In genomic region chr4:105560055-105560454, GRCm38 (mm10) we compare ENCODE assay signal across 21 mouse cellular contexts.
DNase-seq lines count a peak whose midpoint lies in the region; ATAC-seq and TF ChIP-seq lines count a peak whose summit lies in the region.
"Had no signal": no experiment of that assay in that cellular context is flagged by ENCODE, and none has a peak within 500 bp of the region (broad histone marks: within the 10 kb centered on the region; RNA-seq: fewer than 3 reads in every experiment).

No protein-coding gene starts in this region.

- H3K4me3 ChIP-seq in embryonic facial prominence, embryonic 14.5 days (ENCODE audit: low read depth, low read length): no peak overlapping the region
- no peak overlapping the region for H3K4me3 ChIP-seq in embryonic facial prominence, embryonic 10.5 days
- no peak overlapping the region for H3K4me3 ChIP-seq in kidney, postnatal 0 days (replicated peaks; ENCODE audit: low read depth, low read length)
- no peak overlapping the region for H3K4me3 ChIP-seq in liver, postnatal 0 days (ENCODE audit: low read depth, low read length)
- H3K4me3 ChIP-seq: embryonic facial prominence, embryonic 13.5 days; forebrain, embryonic 13.5 days; heart, adult 2 months; heart, embryonic 15.5 days had no signal

- no peak for TF ChIP-seq CTCF in kidney, postnatal 0 days (IDR thresholded peaks at IDR 0.05; ENCODE audit: low read depth)
- TF ChIP-seq CTCF in liver, postnatal 0 days (IDR thresholded peaks at IDR 0.05; ENCODE audit: low read depth): no peak

- H3K9ac ChIP-seq in embryonic facial prominence, embryonic 14.5 days (ENCODE audit: low read depth, low read length): no peak overlapping the region
- H3K9ac ChIP-seq in kidney, postnatal 0 days (ENCODE audit: low read depth, low read length): no peak overlapping the region
- no peak overlapping the region for H3K9ac ChIP-seq in liver, postnatal 0 days (replicated peaks)
- H3K9ac ChIP-seq: embryonic facial prominence, embryonic 13.5 days; forebrain, embryonic 13.5 days; forebrain, postnatal 0 days; heart, embryonic 15.5 days had no signal

- no peaks in the 10 kb centered on the region for H3K36me3 ChIP-seq in embryonic facial prominence, embryonic 14.5 days (ENCODE audit: control insufficient read depth, insufficient read depth, low read length)
- H3K36me3 ChIP-seq in embryonic facial prominence, embryonic 10.5 days (replicated peaks): no peaks in the 10 kb centered on the region
- no peaks in the 10 kb centered on the region for H3K36me3 ChIP-seq in kidney, postnatal 0 days (ENCODE audit: insufficient read depth, low read length)
- H3K36me3 ChIP-seq in liver, postnatal 0 days (replicated peaks; ENCODE audit: insufficient read depth, low read length): no peaks in the 10 kb centered on the region
- H3K36me3 ChIP-seq: embryonic facial prominence, embryonic 13.5 days; G1E; heart, embryonic 15.5 days had no signal

- H3K9me3 ChIP-seq in embryonic facial prominence, embryonic 14.5 days (ENCODE audit: control insufficient read depth, low read length): no peaks in the 10 kb centered on the region
- H3K9me3 ChIP-seq in embryonic facial prominence, embryonic 10.5 days: no peaks in the 10 kb centered on the region
- no peaks in the 10 kb centered on the region for H3K9me3 ChIP-seq in kidney, postnatal 0 days (replicated peaks; ENCODE audit: low read length)
- no peaks in the 10 kb centered on the region for H3K9me3 ChIP-seq in liver, postnatal 0 days (ENCODE audit: low read length)
- H3K9me3 ChIP-seq: embryonic facial prominence, embryonic 13.5 days; forebrain, embryonic 13.5 days; heart, embryonic 15.5 days had no signal

- DNase-seq in embryonic facial prominence, embryonic 14.5 days (ENCODE audit: low spot score): peak; percentile 39
- no peak for DNase-seq in embryonic facial prominence, embryonic 10.5 days (ENCODE audit: low spot score)
- peak; percentile 5 for DNase-seq in kidney, postnatal 0 days (ENCODE audit: low spot score)
- no peak for DNase-seq in kidney, adult 11 months
- DNase-seq in liver, postnatal 0 days: peak; percentile 25
- DNase-seq in liver: no peak
- no peak for DNase-seq in spleen, postnatal 10 days (ENCODE audit: low spot score in 2 of 2)
- DNase-seq: B cell, adult 2 months; cerebellum, adult 11 months; cerebellum, adult 8-10 months; cerebellum, postnatal 14 days; forebrain, postnatal 0 days; gastrocnemius, postnatal 14 days; heart, adult 2 months; heart, postnatal 14 days had no signal

- H3K4me1 ChIP-seq in embryonic facial prominence, embryonic 14.5 days (ENCODE audit: control insufficient read depth, insufficient read depth, low read length): no peaks in the 10 kb centered on the region
- H3K4me1 ChIP-seq in embryonic facial prominence, embryonic 10.5 days: 0 out of 2 replicates have a peak, but pooled peaks cover 3% of the 10 kb centered on the region
- no peaks in the 10 kb centered on the region for H3K4me1 ChIP-seq in kidney, postnatal 0 days (replicated peaks; ENCODE audit: insufficient read depth, low read length)
- H3K4me1 ChIP-seq in liver, postnatal 0 days (ENCODE audit: insufficient read depth): 0 out of 2 replicates have a peak, but pooled peaks cover 3% of the 10 kb centered on the region
- H3K4me1 ChIP-seq: embryonic facial prominence, embryonic 13.5 days; heart, embryonic 15.5 days had no signal

- TF ChIP-seq EP300 in liver, postnatal 0 days (IDR thresholded peaks at IDR 0.05; ENCODE audit: low read depth): no peak

- H3K27me3 ChIP-seq in embryonic facial prominence, embryonic 14.5 days (replicated peaks; ENCODE audit: control insufficient read depth, insufficient read depth, low read length): no peaks in the 10 kb centered on the region
- no peaks in the 10 kb centered on the region for H3K27me3 ChIP-seq in embryonic facial prominence, embryonic 10.5 days (replicated peaks; ENCODE audit: low read depth, poor library complexity, severe bottlenecking)
- no peaks in the 10 kb centered on the region for H3K27me3 ChIP-seq in kidney, postnatal 0 days (ENCODE audit: insufficient read depth, low read length)
- H3K27me3 ChIP-seq in liver, postnatal 0 days (ENCODE audit: insufficient read depth, low read length): no peaks in the 10 kb centered on the region
- H3K27me3 ChIP-seq: embryonic facial prominence, embryonic 13.5 days; forebrain, embryonic 13.5 days; heart, embryonic 15.5 days had no signal

- H3K4me2 ChIP-seq in embryonic facial prominence, embryonic 14.5 days (ENCODE audit: low read depth, low read length): no peak overlapping the region
- no peak overlapping the region for H3K4me2 ChIP-seq in kidney, postnatal 0 days (ENCODE audit: low read length)
- no peak overlapping the region for H3K4me2 ChIP-seq in liver, postnatal 0 days (ENCODE audit: low read depth, low read length)
- H3K4me2 ChIP-seq: embryonic facial prominence, embryonic 13.5 days; forebrain, embryonic 13.5 days; heart, embryonic 11.5 days; heart, embryonic 15.5 days had no signal

- no peak overlapping the region for H3K27ac ChIP-seq in embryonic facial prominence, embryonic 14.5 days (replicated peaks; ENCODE audit: low read depth, low read length)
- no peak overlapping the region for H3K27ac ChIP-seq in embryonic facial prominence, embryonic 10.5 days (replicated peaks)
- no peak overlapping the region for H3K27ac ChIP-seq in kidney, postnatal 0 days
- no peak overlapping the region for H3K27ac ChIP-seq in liver, postnatal 0 days (ENCODE audit: low read depth)
- H3K27ac ChIP-seq: embryonic facial prominence, embryonic 13.5 days; forebrain, embryonic 13.5 days; heart, adult 2 months; heart, embryonic 15.5 days had no signal

- peak; percentile 53; the same call in 1 of the 2 replicates for ATAC-seq in embryonic facial prominence, embryonic 14.5 days (ENCODE audit: low read depth)
- ATAC-seq in kidney, postnatal 0 days (replicated peaks; ENCODE audit: low FRiP score, low read depth): no peak
- peak; percentile 74; the same call in 1 of the 2 replicates for ATAC-seq in liver, postnatal 0 days
- ATAC-seq: CD4-positive, CD25-positive, alpha-beta regulatory T cell, adult 4 months; forebrain, embryonic 13.5 days; forebrain, postnatal 0 days had no signal

- WGBS in embryonic facial prominence, embryonic 14.5 days: 62% methylated on average over 3 of the region's 3 CpGs
- WGBS in embryonic facial prominence, embryonic 10.5 days: 83% methylated on average over 3 of the region's 3 CpGs
- 29% methylated on average over 3 of the region's 3 CpGs for WGBS in kidney, postnatal 0 days
- WGBS in liver, postnatal 0 days (ENCODE audit: insufficient replicate concordance): 50% methylated on average over 3 of the region's 3 CpGs

Comparison
In these comparisons a context has a peak if more than half of its experiments do, and no peak if none do; other contexts are left out.
1. DNase-seq: peak in embryonic facial prominence, embryonic 14.5 days (single experiment), kidney, postnatal 0 days (single experiment) and liver, postnatal 0 days (single experiment); none in embryonic facial prominence, embryonic 10.5 days (single experiment), kidney, adult 11 months (single experiment), liver (single experiment) and spleen, postnatal 10 days (0 of 2).